Mouse (Mus musculus): ENCODE results near the gene Gm27021. TPM values are rescaled to one million over a fixed set of nuclear protein-coding genes. Genes with fewer than 3 reads are reported as not detected.

The Gm27021 gene
- polyA plus RNA-seq, 1 experiment from 2014 or later, result 5.3 TPM

GRCm38 (mm10) chr8:120697979-120698272 is 30.0 kb upstream of the Gm27021 start:
- no peak overlapping the region for H3K9ac ChIP-seq (replicated peaks)
- H3K27ac ChIP-seq, result no peak overlapping the region
- H3K4me1 ChIP-seq (replicated peaks), result peaks cover 8% of the 10 kb centered on the region; the same call in 1 of the 2 replicates
- H3K9me3 ChIP-seq, result no peaks in the 10 kb centered on the region
- no peaks in the 10 kb centered on the region for H3K27me3 ChIP-seq
- H3K36me3 ChIP-seq, result no peaks in the 10 kb centered on the region
- H3K4me2 ChIP-seq (replicated peaks), result no peak overlapping the region
- ATAC-seq, result no peak
- H3K4me3 ChIP-seq (replicated peaks), result no peak overlapping the region

DNA sequence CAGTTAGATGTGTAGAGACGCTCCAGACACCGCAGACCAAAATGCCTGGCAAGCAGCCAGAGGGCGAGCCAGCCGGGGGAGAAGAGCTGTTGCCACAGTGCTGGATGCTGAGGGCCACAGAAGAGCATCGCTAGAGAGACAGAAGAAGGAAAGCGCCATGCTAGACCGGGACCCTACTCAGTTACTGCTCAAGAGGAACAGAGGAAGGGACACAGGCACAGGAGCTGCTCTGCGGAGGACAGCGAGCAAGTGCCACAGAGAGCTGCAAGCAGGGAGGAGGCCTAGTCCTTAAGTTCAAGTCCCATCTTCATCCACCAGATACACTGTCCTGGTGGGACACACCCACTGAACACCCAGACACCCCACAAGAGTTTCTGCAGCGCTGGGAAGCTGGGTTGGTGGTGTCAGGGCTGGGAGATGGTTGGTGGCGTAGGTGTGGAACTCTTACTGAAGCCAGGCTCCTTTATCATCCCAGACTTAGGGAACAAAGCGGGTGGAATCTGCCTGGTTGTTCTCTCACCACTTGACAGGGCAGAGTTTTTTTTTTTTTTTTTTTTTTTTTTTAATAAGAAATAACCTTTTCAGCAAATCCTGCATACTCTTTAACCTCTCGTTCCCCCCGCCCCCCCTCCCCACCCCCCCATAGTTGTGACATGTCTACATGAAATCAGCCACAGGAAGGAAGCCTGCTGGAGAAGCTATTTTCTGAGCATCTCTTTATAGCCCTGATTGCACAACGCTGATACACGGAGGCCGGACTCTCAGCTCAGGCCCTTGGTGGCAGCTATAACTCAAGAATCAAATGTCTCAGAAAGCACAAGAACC is 29.5 kb upstream of the Gm27021 start:
- ATAC-seq, result no peak
- no peaks in the 10 kb centered on the region for H3K9me3 ChIP-seq

DNA sequence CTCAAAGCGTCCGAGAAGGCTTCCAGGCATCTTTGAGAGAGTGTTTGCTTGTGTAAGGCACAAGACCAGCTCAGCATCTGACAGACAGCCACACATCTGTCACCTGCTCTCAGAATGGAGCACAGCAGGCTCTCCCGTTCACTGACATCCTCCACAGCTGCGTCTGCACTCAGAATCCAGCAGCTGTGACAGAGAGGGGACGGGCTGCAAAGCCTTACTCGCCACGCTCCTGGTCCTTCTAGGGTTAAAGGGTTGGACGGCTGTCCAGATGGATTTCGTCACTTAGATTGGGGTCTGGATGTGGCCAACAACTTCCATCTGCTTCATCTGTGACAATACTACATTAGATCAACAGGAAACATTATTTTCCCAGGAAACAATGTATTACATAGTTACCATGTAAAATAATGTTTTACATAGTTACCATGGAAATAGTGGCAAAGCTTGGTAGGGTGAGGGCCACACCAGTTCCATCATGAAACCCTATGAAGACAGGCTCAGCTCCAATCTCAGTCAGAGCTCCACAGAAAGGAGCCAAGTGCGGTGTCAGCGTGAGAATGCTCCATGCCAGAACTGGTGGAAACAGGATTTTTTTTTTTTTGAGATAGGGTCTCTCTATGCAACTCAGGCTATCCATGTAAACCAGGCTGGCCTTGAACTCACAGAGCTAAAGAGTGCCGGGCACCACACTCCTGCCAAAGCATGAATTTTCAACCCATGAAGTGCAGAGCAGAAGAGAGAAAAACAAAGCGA is 28.7 kb upstream of the Gm27021 start:
- Histone ChIP-seq H3K4me3 (replicated peaks) (no peak overlapping the region), H3K27ac (no peak overlapping the region), H3K9me3 (no peaks in the 10 kb centered on the region), H3K4me1 (replicated peaks) (peaks cover 8% of the 10 kb centered on the region; the same call in 1 of the 2 replicates), H3K4me2 (replicated peaks) (no peak overlapping the region), H3K36me3 (no peaks in the 10 kb centered on the region), H3K27me3 (no peaks in the 10 kb centered on the region), H3K9ac (replicated peaks) (no peak overlapping the region)
- 55% methylated on average over 13 of the region's 13 CpGs for WGBS
- no peak for ATAC-seq

More for the DNA sequence above, 29.5 kb upstream of the Gm27021 start:
- Histone ChIP-seq H3K36me3 (no peaks in the 10 kb centered on the region), H3K27ac (no peak overlapping the region), H3K4me2 (replicated peaks) (no peak overlapping the region), H3K4me1 (replicated peaks) (peaks cover 8% of the 10 kb centered on the region; the same call in 1 of the 2 replicates), H3K4me3 (replicated peaks) (no peak overlapping the region), H3K27me3 (no peaks in the 10 kb centered on the region), H3K9ac (replicated peaks) (no peak overlapping the region)
- 84% methylated on average over 17 of the region's 17 CpGs for WGBS

GRCm38 (mm10) chr8:120693861-120694493 is 26.1 kb upstream of the Gm27021 start:
- WGBS, result 57% methylated on average over 22 of the region's 22 CpGs
- Histone ChIP-seq H3K27me3 (no peaks in the 10 kb centered on the region), H3K4me3 (replicated peaks) (no peak overlapping the region), H3K27ac (no peak overlapping the region), H3K9ac (replicated peaks) (no peak overlapping the region), H3K9me3 (no peaks in the 10 kb centered on the region), H3K4me1 (replicated peaks) (peaks cover 8% of the 10 kb centered on the region; the same call in 1 of the 2 replicates), H3K4me2 (replicated peaks) (no peak overlapping the region), H3K36me3 (no peaks in the 10 kb centered on the region)
- ATAC-seq, result no peak

DNA sequence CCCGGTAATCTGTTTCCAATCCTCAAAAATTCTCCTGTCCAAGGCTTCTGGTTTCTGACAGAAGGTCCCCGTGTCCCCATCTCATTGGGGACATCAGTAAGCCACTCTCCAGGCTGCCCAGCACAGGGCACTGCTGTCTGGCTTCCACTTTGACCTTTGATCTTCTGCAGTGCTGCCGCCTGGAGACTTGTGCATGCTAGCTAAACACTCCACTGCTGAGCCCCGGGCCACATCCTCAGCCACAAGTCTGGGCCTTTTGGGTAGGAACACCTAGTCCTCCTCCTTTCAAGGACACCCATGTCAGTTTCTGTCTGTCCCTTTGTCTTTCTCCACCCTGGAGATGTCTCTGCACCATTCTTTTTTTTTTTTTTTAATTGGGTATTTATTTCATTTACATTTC is 25.1 kb upstream of the Gm27021 start:
- Histone ChIP-seq H3K27me3 (no peaks in the 10 kb centered on the region), H3K36me3 (no peaks in the 10 kb centered on the region), H3K9ac (replicated peaks) (no peak overlapping the region), H3K4me3 (replicated peaks) (no peak overlapping the region), H3K4me2 (replicated peaks) (no peak overlapping the region), H3K9me3 (no peaks in the 10 kb centered on the region), H3K27ac (no peak overlapping the region), H3K4me1 (replicated peaks) (peaks cover 8% of the 10 kb centered on the region; the same call in 1 of the 2 replicates)
- no peak for ATAC-seq
- 72% methylated on average over 4 of the region's 4 CpGs for WGBS

DNA sequence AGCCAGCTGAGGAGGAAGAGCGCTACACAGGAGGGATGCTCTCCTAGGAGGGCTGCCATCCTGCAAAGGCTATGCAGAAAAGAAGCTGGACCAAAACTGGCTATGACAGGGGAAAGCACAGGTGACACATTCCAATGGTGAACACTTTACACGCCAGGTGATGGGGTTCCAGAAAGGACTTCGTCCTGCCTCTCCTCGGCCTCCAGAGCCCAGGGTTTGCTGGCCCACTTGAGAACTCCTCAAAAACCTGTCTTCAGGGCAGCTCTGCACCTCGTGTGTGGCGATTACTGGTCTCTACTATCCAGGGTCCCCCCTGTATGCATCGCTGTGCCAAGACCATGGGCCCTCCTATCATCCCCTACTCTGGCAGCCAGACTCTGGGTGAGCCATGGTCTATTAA is 20.6 kb upstream of the Gm27021 start:
- no peaks in the 10 kb centered on the region for H3K36me3 ChIP-seq
- H3K4me2 ChIP-seq (replicated peaks), result no peak overlapping the region
- WGBS, result 93% methylated on average over 7 of the region's 7 CpGs
- no peak for ATAC-seq
- no peak overlapping the region for H3K4me3 ChIP-seq (replicated peaks)
- H3K4me1 ChIP-seq (replicated peaks), result 0 out of 2 replicates have a peak, but pooled peaks cover 2% of the 10 kb centered on the region
- no peak overlapping the region for H3K9ac ChIP-seq (replicated peaks)
- no peak overlapping the region for H3K27ac ChIP-seq
- H3K9me3 ChIP-seq, result no peaks in the 10 kb centered on the region
- H3K27me3 ChIP-seq, result no peaks in the 10 kb centered on the region

DNA sequence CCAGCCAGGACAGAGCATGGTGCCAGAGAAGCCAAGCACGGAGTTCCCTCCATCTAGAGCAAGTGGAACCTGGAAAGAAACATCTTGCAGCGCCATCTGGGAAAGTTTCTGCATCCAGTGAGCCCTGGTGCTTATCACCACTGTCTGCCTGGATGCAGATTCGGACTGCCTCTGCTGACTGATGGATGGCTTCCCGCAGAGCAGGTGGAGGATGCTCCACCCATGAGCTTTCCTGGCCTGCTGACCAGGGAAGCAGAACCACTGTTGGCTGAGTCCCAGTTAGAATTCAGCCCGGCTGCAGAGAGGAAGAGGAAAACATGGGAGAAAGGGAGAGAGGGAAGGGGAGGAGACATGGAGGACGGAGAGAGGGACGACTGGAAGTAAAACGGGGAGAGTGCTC is 19.9 kb upstream of the Gm27021 start:
- Histone ChIP-seq H3K9me3 (no peaks in the 10 kb centered on the region), H3K27ac (no peak overlapping the region), H3K27me3 (no peaks in the 10 kb centered on the region), H3K4me2 (replicated peaks) (no peak overlapping the region), H3K4me1 (replicated peaks) (0 out of 2 replicates have a peak, but pooled peaks cover 2% of the 10 kb centered on the region), H3K36me3 (no peaks in the 10 kb centered on the region), H3K4me3 (replicated peaks) (no peak overlapping the region), H3K9ac (replicated peaks) (no peak overlapping the region)
- WGBS, result 73% methylated on average over 8 of the region's 8 CpGs
- ATAC-seq, result no peak

- Histone ChIP-seq H3K27me3 (no peaks in the 10 kb centered on the region), H3K36me3 (no peaks in the 10 kb centered on the region), H3K4me3 (replicated peaks) (no peak overlapping the region), H3K4me2 (replicated peaks) (no peak overlapping the region), H3K9me3 (no peaks in the 10 kb centered on the region), H3K9ac (replicated peaks) (no peak overlapping the region), H3K4me1 (replicated peaks) (0 out of 2 replicates have a peak, but pooled peaks cover 2% of the 10 kb centered on the region), H3K27ac (no peak overlapping the region)
- 85% methylated on average over 5 of the region's 5 CpGs for WGBS
- no peak for ATAC-seq
Measured at GRCm38 (mm10) chr8:120686576-120686975, 18.7 kb upstream of the Gm27021 start.

GRCm38 (mm10) chr8:120686051-120686450 is 18.2 kb upstream of the Gm27021 start:
- H3K9me3 ChIP-seq, result no peaks in the 10 kb centered on the region
- no peaks in the 10 kb centered on the region for H3K27me3 ChIP-seq
- no peak overlapping the region for H3K9ac ChIP-seq (replicated peaks)
- no peak overlapping the region for H3K4me3 ChIP-seq (replicated peaks)
- no peaks in the 10 kb centered on the region for H3K36me3 ChIP-seq
- H3K4me2 ChIP-seq (replicated peaks), result no peak overlapping the region
- H3K27ac ChIP-seq, result no peak overlapping the region
- no peak for ATAC-seq
- 0 out of 2 replicates have a peak, but pooled peaks cover 2% of the 10 kb centered on the region for H3K4me1 ChIP-seq (replicated peaks)
- 89% methylated on average over 13 of the region's 13 CpGs for WGBS

DNA sequence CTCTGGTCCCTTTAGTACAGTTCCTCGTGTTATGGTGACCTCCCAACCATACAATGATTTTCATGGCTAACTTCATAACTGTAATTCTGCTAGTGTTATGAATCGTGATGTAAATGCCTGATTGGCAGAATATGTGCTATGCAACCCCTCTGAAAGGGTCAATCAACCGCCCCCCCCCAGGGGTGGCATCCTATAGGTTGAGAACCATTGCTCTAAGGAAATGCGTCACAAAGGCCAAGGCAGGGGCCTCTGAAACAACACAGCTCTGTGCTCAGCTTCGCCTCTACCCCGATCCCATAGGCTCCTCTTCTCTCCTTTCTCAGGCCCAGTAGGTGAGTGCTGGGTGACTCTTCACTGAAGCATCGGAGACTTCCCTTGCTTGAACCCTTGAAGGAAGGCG is 17.7 kb upstream of the Gm27021 start:
- Histone ChIP-seq H3K27me3 (no peaks in the 10 kb centered on the region), H3K9me3 (no peaks in the 10 kb centered on the region), H3K4me1 (replicated peaks) (0 out of 2 replicates have a peak, but pooled peaks cover 2% of the 10 kb centered on the region), H3K36me3 (no peaks in the 10 kb centered on the region), H3K4me3 (replicated peaks) (no peak overlapping the region), H3K9ac (replicated peaks) (no peak overlapping the region), H3K27ac (no peak overlapping the region), H3K4me2 (replicated peaks) (no peak overlapping the region)
- 76% methylated on average over 8 of the region's 8 CpGs for WGBS
- no peak for ATAC-seq

- Histone ChIP-seq H3K27me3 (no peaks in the 10 kb centered on the region), H3K27ac (no peak overlapping the region), H3K9me3 (no peaks in the 10 kb centered on the region), H3K4me3 (replicated peaks) (no peak overlapping the region), H3K36me3 (no peaks in the 10 kb centered on the region), H3K4me1 (replicated peaks) (0 out of 2 replicates have a peak, but pooled peaks cover 2% of the 10 kb centered on the region), H3K9ac (replicated peaks) (no peak overlapping the region), H3K4me2 (replicated peaks) (no peak overlapping the region)
- no peak for ATAC-seq
- 72% methylated on average over 5 of the region's 5 CpGs for WGBS
Measured at GRCm38 (mm10) chr8:120685097-120685496, 17.2 kb upstream of the Gm27021 start.

- 0 out of 2 replicates have a peak, but pooled peaks cover 2% of the 10 kb centered on the region for H3K4me1 ChIP-seq (replicated peaks)
- no peak for ATAC-seq
- no peaks in the 10 kb centered on the region for H3K36me3 ChIP-seq
- 68% methylated on average over 5 of the region's 5 CpGs for WGBS
- H3K4me2 ChIP-seq (replicated peaks), result no peak overlapping the region
- H3K27me3 ChIP-seq, result no peaks in the 10 kb centered on the region
- H3K9me3 ChIP-seq, result no peaks in the 10 kb centered on the region
- H3K27ac ChIP-seq, result no peak overlapping the region
- no peak overlapping the region for H3K9ac ChIP-seq (replicated peaks)
- no peak overlapping the region for H3K4me3 ChIP-seq (replicated peaks)
Measured at GRCm38 (mm10) chr8:120684082-120684481, 16.2 kb upstream of the Gm27021 start.
